Mouse (Mus musculus): Measurements from ENCODE around the gene Clic6.
"Not testable (repeated sequence)": the region's sequence is repeated elsewhere in the genome, so short reads cannot be mapped to it uniquely, and the experiment has no call there.

Gene Clic6

GRCm38 (mm10) chr16:92472898-92473297, 12.6 kb upstream of the Clic6 start:
- DNase-seq (ENCODE audit: low spot score), result no peak

DNA sequence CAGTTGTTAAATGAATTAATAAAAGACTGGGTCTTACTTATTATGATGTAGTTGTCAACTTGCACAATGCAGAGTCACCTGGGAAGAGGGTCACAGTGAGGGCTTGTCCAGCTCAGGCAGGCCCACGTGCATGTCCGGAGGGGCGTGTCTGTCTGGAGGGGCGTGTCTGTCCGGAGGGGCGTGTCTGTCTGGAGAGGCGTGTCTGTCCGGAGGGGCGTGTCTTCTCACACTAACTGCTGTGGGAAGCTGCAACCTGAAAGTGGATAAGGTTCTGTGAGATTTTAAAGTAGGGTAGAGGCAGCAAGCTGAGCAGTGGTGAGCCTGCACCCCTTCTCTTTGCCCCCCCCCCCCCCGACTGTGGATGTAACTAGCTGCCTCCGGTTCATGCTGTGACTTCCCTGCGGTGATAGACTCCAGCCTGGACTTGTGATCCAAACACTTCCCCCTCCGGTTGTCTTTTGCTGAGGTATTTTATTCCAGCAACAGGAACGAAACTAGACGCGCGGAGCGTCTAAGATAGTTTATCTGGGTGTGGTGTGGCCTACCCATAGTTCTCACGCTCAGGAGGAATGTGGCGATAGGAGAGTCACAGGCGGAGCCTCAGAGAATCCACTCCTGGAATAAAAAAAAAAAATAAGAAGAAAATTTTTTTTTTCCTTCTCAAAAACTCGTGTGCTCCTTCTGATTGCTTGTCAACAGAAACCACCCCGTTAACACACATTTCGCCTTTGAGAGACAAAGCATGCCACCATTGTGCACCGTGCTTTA, 10.3 kb upstream of the Clic6 start:
- DNase-seq (ENCODE audit: low spot score), result no peak

- peak; percentile 29 for DNase-seq (ENCODE audit: low spot score)
Observed at GRCm38 (mm10) chr16:92478561-92479150, 6.9 kb upstream of the Clic6 start.

DNA sequence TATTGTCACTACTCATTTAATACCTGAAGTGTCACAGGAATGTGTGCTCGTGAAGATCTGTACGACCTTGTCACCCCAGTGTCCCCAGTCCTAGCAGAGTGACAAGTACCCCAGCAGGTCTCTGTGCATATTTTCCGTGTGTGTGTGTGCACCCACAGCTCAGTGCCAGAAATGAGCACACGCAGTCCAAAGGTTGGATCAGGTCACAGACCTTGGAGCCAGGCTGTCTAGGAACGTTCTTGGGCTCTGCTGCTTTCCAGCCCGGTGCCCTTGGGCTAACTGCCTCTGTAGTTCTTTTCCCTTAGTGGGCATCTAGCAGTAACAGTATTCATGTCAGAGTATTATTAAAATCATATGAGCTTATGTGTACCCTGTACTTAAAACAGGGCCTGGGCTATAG, 1.6 kb downstream of the Clic6 start:
- DNase-seq (ENCODE audit: low spot score), result no peak

DNA sequence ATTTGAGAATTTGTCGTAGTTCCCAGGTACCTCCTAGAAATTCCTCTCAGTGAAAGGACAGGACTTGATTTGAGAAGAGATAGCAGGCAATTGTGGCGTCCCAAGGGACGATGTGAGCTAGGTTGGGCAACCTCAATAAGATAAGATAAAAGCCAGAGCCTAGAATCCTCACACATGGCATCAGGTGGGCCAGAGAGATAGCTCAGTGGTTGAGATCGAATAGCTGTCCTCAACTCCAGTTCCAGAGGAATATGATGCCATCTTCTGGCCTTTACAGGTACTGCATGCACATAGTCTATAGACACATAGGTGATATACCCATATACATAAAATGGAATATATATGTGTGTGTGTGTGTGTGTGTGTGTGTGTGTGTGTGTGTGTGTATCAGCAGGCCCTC, 2.0 kb downstream of the Clic6 start:
- no peak for DNase-seq (ENCODE audit: low spot score)

GRCm38 (mm10) chr16:92488456-92488855, 2.9 kb downstream of the Clic6 start:
- DNase-seq (ENCODE audit: low spot score), result no peak

- no peak for DNase-seq (ENCODE audit: low spot score)
Observed at GRCm38 (mm10) chr16:92489356-92489755, 3.8 kb downstream of the Clic6 start.

DNA sequence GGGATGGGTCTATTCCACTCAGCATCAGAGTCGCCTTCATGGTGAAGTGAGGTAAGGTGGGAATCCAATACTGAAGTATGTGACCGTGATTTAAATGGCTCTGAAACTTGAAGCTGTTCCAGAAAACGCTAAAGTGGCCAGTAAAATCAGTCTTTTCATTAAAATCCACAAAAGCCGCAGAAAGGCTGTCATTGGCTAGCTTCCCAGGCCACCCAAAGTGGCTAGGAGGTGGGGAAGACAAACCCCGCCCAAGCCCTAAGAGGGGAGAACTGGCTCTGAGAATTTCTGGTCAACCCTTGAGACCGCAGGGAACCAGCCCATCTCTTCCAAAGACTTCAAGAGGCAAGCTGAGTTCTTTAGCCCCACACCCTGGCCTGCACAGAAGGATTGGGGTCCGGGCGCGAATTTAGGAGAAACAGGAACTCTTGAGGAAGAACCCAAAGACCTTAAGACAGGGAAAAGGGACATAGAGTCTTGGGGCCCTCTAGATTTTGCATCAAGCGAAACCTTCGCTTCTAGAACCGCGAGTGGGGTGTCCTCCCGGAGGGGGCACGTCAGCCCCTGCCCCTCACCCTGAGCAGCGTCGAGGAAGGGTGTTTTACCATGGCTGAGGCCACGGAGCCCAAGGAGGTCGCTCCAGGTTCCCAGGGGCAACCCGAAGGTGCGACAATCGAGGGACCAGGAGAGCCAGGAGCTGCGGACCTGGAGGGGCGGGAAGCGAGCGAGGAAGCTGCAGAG, 12.5 kb downstream of the Clic6 start:
- DNase-seq (ENCODE audit: low spot score), result no peak

DNA sequence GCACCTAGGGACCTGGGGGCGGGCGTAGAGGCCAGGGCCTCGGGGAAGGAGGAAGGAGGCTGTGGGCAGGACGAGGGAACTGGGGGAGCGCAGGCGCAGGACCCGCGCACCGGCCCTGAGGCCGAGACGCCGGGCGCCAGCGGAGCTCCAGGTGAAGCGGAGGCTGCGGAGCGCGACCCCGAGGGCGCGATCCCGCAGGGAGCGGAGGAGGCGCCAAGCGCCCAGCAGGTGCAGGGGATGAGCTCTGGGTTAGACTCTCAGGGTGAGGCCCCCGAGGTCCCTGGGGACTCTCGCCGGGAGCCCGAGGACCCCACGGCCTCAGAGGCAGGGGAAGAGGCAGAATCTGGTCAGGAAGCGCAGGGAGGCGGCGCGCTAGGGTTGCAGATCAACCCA, 13.0 kb downstream of the Clic6 start:
- no peak for DNase-seq (ENCODE audit: low spot score)

- no peak for DNase-seq (ENCODE audit: low spot score)
Observed at GRCm38 (mm10) chr16:92499324-92499723, 13.8 kb downstream of the Clic6 start.

DNA sequence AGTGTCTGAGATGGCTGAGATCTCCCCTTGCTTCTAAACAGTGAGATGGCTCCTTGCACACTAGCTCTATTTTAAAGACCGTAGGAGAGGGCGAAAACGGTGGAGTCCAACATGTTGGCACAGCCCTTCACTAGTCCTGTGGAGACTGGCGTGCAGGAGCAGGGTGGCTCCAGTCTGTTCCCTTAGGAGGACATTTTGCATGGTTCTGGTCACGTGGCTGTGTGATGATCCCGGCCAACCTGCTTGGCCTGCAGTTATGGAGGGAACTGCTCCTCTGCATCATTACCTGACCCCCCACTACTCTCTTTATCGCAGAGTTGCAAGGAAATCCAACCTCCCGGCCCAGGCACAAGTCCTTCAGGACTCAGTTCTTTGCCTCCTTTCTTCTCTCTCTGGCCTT, 15.0 kb downstream of the Clic6 start:
- no peak for DNase-seq (ENCODE audit: low spot score)

DNA sequence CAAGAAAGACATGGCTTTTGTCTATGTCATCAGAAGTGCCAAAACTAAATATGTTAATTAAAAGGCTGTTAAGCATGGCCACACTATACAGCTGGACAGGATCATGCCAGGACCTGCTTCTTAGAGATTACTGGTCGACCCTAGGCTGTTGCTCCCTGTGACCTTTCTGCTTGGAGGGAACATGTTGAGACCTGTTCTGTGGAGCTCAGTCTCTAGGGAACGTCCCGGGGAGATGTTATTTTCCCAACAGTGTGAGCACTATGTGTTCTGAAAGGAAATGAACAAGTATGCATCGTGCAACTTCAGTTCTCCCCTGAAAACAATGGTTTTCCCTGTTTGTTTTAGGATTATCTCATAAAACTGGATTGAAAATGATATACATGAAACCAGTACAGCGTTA, 17.6 kb downstream of the Clic6 start:
- no peak for DNase-seq (ENCODE audit: low spot score)

- DNase-seq (ENCODE audit: low spot score), result no peak
Observed at GRCm38 (mm10) chr16:92507573-92507972, 22.0 kb downstream of the Clic6 start.

DNA sequence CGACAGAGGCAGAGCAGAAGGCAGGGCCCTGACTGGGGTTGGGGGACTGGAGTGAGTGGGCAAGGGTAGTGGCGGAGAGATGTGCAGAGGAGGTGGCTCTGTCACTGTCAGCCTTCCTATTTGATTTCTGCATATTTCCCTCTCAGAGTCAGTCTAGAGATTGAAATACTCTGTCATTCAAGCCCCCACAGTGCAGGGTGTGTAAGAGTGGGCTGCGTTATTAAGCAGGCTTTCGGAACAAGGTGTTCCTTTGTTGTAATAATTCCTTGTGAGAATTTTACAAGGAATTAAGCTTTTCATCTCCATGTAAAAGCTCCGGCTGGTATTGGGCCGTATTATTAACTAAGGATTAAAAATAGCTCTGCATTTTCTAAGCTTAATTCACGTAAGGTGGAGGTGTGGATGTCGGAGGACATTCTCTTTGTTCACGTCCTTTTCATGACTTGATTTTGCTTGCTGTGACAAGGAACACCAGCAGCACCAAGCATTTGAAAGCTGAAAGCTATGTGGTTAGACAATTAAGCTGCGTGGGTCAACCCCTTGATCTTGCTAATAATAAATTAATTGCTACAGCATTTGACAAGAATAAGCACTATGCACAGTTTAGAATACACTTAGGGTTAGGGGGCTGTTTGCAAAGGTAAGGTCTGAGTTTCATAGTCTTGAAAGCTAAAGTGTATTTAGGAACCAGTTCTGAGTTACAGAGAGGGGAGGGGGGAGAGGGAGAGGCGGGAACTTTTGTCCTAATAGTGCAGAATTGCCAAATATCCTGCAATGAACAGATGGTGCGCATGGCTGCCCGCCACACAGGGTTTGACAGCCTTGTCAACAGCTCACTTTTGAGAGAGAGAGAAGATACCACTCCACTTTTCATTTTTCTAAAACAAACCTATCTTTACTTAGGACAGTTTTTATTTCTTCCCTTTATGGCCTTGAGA, 25.6 kb downstream of the Clic6 start:
- DNase-seq (ENCODE audit: low spot score), result no peak

- no peak for DNase-seq (ENCODE audit: low spot score)
Observed at GRCm38 (mm10) chr16:92511773-92512391, 26.3 kb downstream of the Clic6 start.

- DNase-seq (ENCODE audit: low spot score), result not testable (repeated sequence)
Observed at GRCm38 (mm10) chr16:92514896-92515295, 29.4 kb downstream of the Clic6 start.

GRCm38 (mm10) chr16:92516139-92516538, 30.6 kb downstream of the Clic6 start:
- no peak for DNase-seq (ENCODE audit: low spot score)

GRCm38 (mm10) chr16:92518718-92519117, 33.2 kb downstream of the Clic6 start:
- DNase-seq (ENCODE audit: low spot score), result no peak

- no peak for DNase-seq (ENCODE audit: low spot score)
Observed at GRCm38 (mm10) chr16:92519820-92520492, 34.4 kb downstream of the Clic6 start.

GRCm38 (mm10) chr16:92523351-92523750, 37.8 kb downstream of the Clic6 start:
- no peak for DNase-seq (ENCODE audit: low spot score)

DNA sequence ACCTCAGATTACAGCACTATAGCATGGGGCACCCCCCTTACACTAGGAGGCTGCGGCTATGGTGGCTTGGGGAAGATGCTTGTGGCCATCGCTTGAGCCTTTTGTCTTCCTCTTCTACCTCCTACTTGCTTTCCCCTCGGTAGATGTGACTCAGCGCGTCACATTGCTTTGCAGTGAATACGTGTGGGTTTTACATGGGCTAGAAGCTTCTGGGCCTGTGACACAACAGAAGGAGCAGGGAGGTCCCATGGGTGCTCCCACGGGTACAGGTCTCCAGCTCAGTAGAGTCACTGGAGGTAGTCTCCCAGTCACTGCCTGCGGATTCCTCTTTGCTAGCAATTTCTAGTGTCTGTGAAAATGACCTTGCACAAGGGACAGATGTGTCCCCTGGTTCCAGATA, 39.1 kb downstream of the Clic6 start:
- no peak for DNase-seq (ENCODE audit: low spot score)

Data from ovary, postnatal 10 days (tissue).